ENCODE assay signal across 8 mouse cellular contexts in genomic region chr3:127552434-127552972, GRCm38 (mm10). TPM values are rescaled to one million over a fixed set of nuclear protein-coding genes. Genes with fewer than 3 reads are reported as not detected.
DNase-seq lines count a peak whose midpoint lies in the region; ATAC-seq and TF ChIP-seq lines count a peak whose summit lies in the region.

No protein-coding gene starts in this region.

- no peak overlapping the region; the same call in 1 of the 2 replicates for H3K4me2 ChIP-seq in CH12.LX (ENCODE audit: insufficient read depth, low read depth, poor library complexity, severe bottlenecking)
- peak overlapping the region; percentile 59 for H3K4me2 ChIP-seq in forebrain, embryonic 16.5 days (ENCODE audit: low read length)
- H3K4me2 ChIP-seq in limb, embryonic 14.5 days (replicated peaks; ENCODE audit: low read depth, low read length, severe bottlenecking): peak overlapping the region; percentile 59
- H3K4me2 ChIP-seq in neural tube, embryonic 13.5 days: peak overlapping the region; percentile 63

- WGBS in forebrain, embryonic 16.5 days: 7% methylated on average over 12 of the region's 13 CpGs
- WGBS in limb, embryonic 14.5 days: 6% methylated on average over 12 of the region's 13 CpGs
- 11% methylated on average over 10 of the region's 13 CpGs for WGBS in neural tube, embryonic 13.5 days

- H3K4me1 ChIP-seq in CH12.LX (ENCODE audit: control insufficient read depth in 1 of 2, insufficient read depth in 2 of 2): peaks cover 0 to 16% of the 10 kb centered on the region in 2 experiments; a peak in 2 of 4 replicates
- H3K4me1 ChIP-seq in forebrain, embryonic 16.5 days (replicated peaks; ENCODE audit: control insufficient read depth, insufficient read depth, low read length): peaks cover 8% of the 10 kb centered on the region
- peaks cover 5% of the 10 kb centered on the region; the same call in 1 of the 2 replicates for H3K4me1 ChIP-seq in limb, embryonic 14.5 days (ENCODE audit: control insufficient read depth, insufficient read depth, low read length)
- peaks cover 16% of the 10 kb centered on the region for H3K4me1 ChIP-seq in neural tube, embryonic 13.5 days (replicated peaks)

- peak; percentile 14; the same call in 1 of the 2 replicates for TF ChIP-seq EP300 in CH12.LX (IDR thresholded peaks at IDR 0.05; ENCODE audit: low read length)

- peak overlapping the region; percentile 98 for H3K9ac ChIP-seq in CH12.LX (ENCODE audit: insufficient read depth, low read depth)
- H3K9ac ChIP-seq in forebrain, embryonic 16.5 days (replicated peaks; ENCODE audit: low read depth, low read length): peak overlapping the region; percentile 75
- peak overlapping the region; percentile 75 for H3K9ac ChIP-seq in limb, embryonic 14.5 days (ENCODE audit: low read depth, low read length, severe bottlenecking)
- peak overlapping the region; percentile 77 for H3K9ac ChIP-seq in neural tube, embryonic 13.5 days

- no peak for ATAC-seq in forebrain, embryonic 16.5 days
- ATAC-seq in limb, embryonic 14.5 days (ENCODE audit: low FRiP score, low read depth): no peak
- ATAC-seq in neural tube, embryonic 13.5 days (ENCODE audit: low read depth): no peak

- in situ Hi-C loops in CH12.LX (cut with MboI; ENCODE audit: low pct_ligation_motif_present, low pct_unique_long_range_greater_than_20kb, low sequenced_read_pairs): loop anchor here (5.0 kb wide), 1 partner anchor 100 kb away; no protein-coding TSS in a partner anchor

- no peak for TF ChIP-seq RAD21 in CH12.LX (IDR thresholded peaks at IDR 0.05; ENCODE audit: low read depth, low read length)

- no peaks in the 10 kb centered on the region for H3K27me3 ChIP-seq in CH12.LX (replicated peaks)
- H3K27me3 ChIP-seq in forebrain, embryonic 16.5 days (replicated peaks; ENCODE audit: control insufficient read depth, insufficient read depth, low read length): no peaks in the 10 kb centered on the region
- no peaks in the 10 kb centered on the region for H3K27me3 ChIP-seq in limb, embryonic 14.5 days (ENCODE audit: control insufficient read depth, insufficient read depth, low read length)
- H3K27me3 ChIP-seq in neural tube, embryonic 13.5 days: no peaks in the 10 kb centered on the region

- dilution Hi-C loops in CH12.LX (cut with MboI; ENCODE audit: extremely low pct_ligation_motif_present, extremely low pct_unique_long_range_greater_than_20kb, low sequenced_read_pairs): no loop called here

- DNase-seq in cerebellum, adult 11 months: peak; percentile 11
- no peak for DNase-seq in cerebellum, adult 9-11 months
- no peak for DNase-seq in CH12.LX (ENCODE audit: extremely low read depth)
- no peak for DNase-seq in limb, embryonic 14.5 days (ENCODE audit: low spot score)
- no peak for DNase-seq in ovary, postnatal 14 days (ENCODE audit: low spot score)
- DNase-seq in right cerebral cortex, postnatal 4 days: no peak

- TF ChIP-seq CTCF in CH12.LX (conservative IDR thresholded peaks at IDR 0.05 in 1 of 2, IDR thresholded peaks at IDR 0.05 in 1 of 2; ENCODE audit: low read depth in 2 of 2, low read length in 2 of 2): no peak

- TF ChIP-seq POLR2A in CH12.LX (IDR thresholded peaks at IDR 0.05; ENCODE audit: low read depth, low read length): peak; percentile 48; the same call in 1 of the 2 replicates
- no peak for TF ChIP-seq POLR2A in limb, embryonic 14.5 days (IDR thresholded peaks at IDR 0.05; ENCODE audit: borderline replicate concordance, extremely low read depth, insufficient read depth, insufficient read length)

- peak overlapping the region; percentile 72 to 90 (median 82) for H3K4me3 ChIP-seq in CH12.LX (replicated peaks in 1 of 3; ENCODE audit: low read depth in 2 of 3, low read length in 2 of 3, poor library complexity in 1 of 3)
- H3K4me3 ChIP-seq in forebrain, embryonic 16.5 days (replicated peaks; ENCODE audit: low read length): peak overlapping the region; percentile 77
- peak overlapping the region; percentile 74 for H3K4me3 ChIP-seq in limb, embryonic 14.5 days (replicated peaks; ENCODE audit: low read length)
- peak overlapping the region; percentile 56 for H3K4me3 ChIP-seq in neural tube, embryonic 13.5 days

- H3K79me2 ChIP-seq in CH12.LX (replicated peaks; ENCODE audit: control insufficient read depth, extremely low read depth, insufficient read depth, poor library complexity, severe bottlenecking): peaks cover 22% of the 10 kb centered on the region

- H3K9me3 ChIP-seq in CH12.LX (replicated peaks; ENCODE audit: low read length): no peaks in the 10 kb centered on the region
- no peaks in the 10 kb centered on the region for H3K9me3 ChIP-seq in forebrain, embryonic 16.5 days (ENCODE audit: control insufficient read depth, low read length)
- no peaks in the 10 kb centered on the region for H3K9me3 ChIP-seq in limb, embryonic 14.5 days (ENCODE audit: control insufficient read depth, low read length)
- no peaks in the 10 kb centered on the region for H3K9me3 ChIP-seq in neural tube, embryonic 13.5 days

- H3K27ac ChIP-seq in CH12.LX (ENCODE audit: insufficient read depth, low read depth): no peak overlapping the region
- no peak overlapping the region; the same call in 1 of the 2 replicates for H3K27ac ChIP-seq in forebrain, embryonic 16.5 days (ENCODE audit: low read length)
- peak overlapping the region; percentile 93 for H3K27ac ChIP-seq in limb, embryonic 14.5 days (replicated peaks; ENCODE audit: low read depth, low read length)
- peak overlapping the region; percentile 95 for H3K27ac ChIP-seq in neural tube, embryonic 13.5 days (replicated peaks)

- H3K36me3 ChIP-seq in CH12.LX (replicated peaks in 1 of 2; ENCODE audit: control insufficient read depth in 1 of 2, insufficient read depth in 1 of 2, low read length in 1 of 2): peaks cover 15 to 20% of the 10 kb centered on the region in 2 experiments
- H3K36me3 ChIP-seq in forebrain, embryonic 16.5 days (ENCODE audit: control insufficient read depth, insufficient read depth): no peaks in the 10 kb centered on the region
- H3K36me3 ChIP-seq in limb, embryonic 14.5 days (ENCODE audit: control insufficient read depth, insufficient read depth, low read length): peaks cover 14% of the 10 kb centered on the region
- H3K36me3 ChIP-seq in neural tube, embryonic 13.5 days: 0 out of 2 replicates have a peak, but pooled peaks cover 4% of the 10 kb centered on the region

TF ChIP-seq in CH12.LX, 34 proteins besides CTCF, POLR2A, EP300 and RAD21:
- TF ChIP-seq BHLHE40 (IDR thresholded peaks at IDR 0.05; ENCODE audit: low read depth, low read length) (no peak), ELF1 (IDR thresholded peaks at IDR 0.05; ENCODE audit: low read depth, low read length) (peak; percentile 69; the same call in 1 of the 2 replicates), TCF12 (IDR thresholded peaks at IDR 0.05; ENCODE audit: low read depth, low read length) (no peak), ETS1 (conservative IDR thresholded peaks at IDR 0.05; ENCODE audit: low read depth, low read length) (no peak), MXI1 (IDR thresholded peaks at IDR 0.05; ENCODE audit: low read depth, low read length) (no peak), NELFE (IDR thresholded peaks at IDR 0.05; ENCODE audit: low read depth, low read length) (peak; percentile 71), SMC3 (IDR thresholded peaks at IDR 0.05; ENCODE audit: low read depth, low read length) (no peak), ZMIZ1 (IDR thresholded peaks at IDR 0.05; ENCODE audit: low read depth, low read length) (0 out of 2 replicates have a peak, but pooled peaks have one; percentile 17), TBP (conservative IDR thresholded peaks at IDR 0.05; ENCODE audit: low read depth, low read length) (peak; percentile 77), MAZ (IDR thresholded peaks at IDR 0.05; ENCODE audit: low read depth, low read length) (no peak)

RNA-seq across cellular contexts. Expression of gene Larp7, which starts 0.6 kb away (rescaled TPM):
- total RNA-seq in CH12.LX (2012; rRNA removed) (28.9 and 38.5 TPM in 2 replicates), CH12.LX (2014; rRNA removed) (35.5 and 42.9 TPM in 2 replicates)
- polyA plus RNA-seq in CH12.LX (2012; ENCODE audit: insufficient read length, low read depth): 70.6 and 78.8 TPM in 2 replicates
- 30.1 and 31.1 TPM in 2 replicates for polyA plus RNA-seq in forebrain, embryonic 16.5 days (2015; fragmentation: Nextera tagmentation; extraction: Ambion mirVana)
- polyA plus RNA-seq in limb, embryonic 14.5 days (2012; rRNA removed): 15.5 and 35.4 TPM in 2 replicates
- polyA plus RNA-seq in limb, embryonic 14.5 days (2014; fragmentation: Nextera tagmentation; extraction: Ambion mirVana): 49.6 and 51.1 TPM in 2 replicates
- polyA plus RNA-seq in neural tube, embryonic 13.5 days (2015; fragmentation: Nextera tagmentation; extraction: Ambion mirVana): 30.6 and 34.0 TPM in 2 replicates

RNA-seq across cellular contexts. Expression of gene Zgrf1, which starts 0.8 kb away (rescaled TPM):
- total RNA-seq in CH12.LX (2012; rRNA removed): 6.7 and 7.0 TPM in 2 replicates
- total RNA-seq in CH12.LX (2014; rRNA removed): 10.1 and 10.8 TPM in 2 replicates
- 9.7 and 10.2 TPM in 2 replicates for polyA plus RNA-seq in CH12.LX (2012; ENCODE audit: insufficient read length, low read depth)
- 4.9 and 5.2 TPM in 2 replicates for polyA plus RNA-seq in forebrain, embryonic 16.5 days (2015; fragmentation: Nextera tagmentation; extraction: Ambion mirVana)
- 12.6 and 14.1 TPM in 2 replicates for polyA plus RNA-seq in limb, embryonic 14.5 days (2012; rRNA removed)
- polyA plus RNA-seq in limb, embryonic 14.5 days (2014; fragmentation: Nextera tagmentation; extraction: Ambion mirVana): 7.6 and 8.1 TPM in 2 replicates
- 4.1 and 4.5 TPM in 2 replicates for polyA plus RNA-seq in neural tube, embryonic 13.5 days (2015; fragmentation: Nextera tagmentation; extraction: Ambion mirVana)

RNA-seq across cellular contexts. Expression of gene Ank2, which starts 53.4 kb away (rescaled TPM):
- total RNA-seq in CH12.LX (2012; rRNA removed) (7.1 and 20.9 TPM in 2 replicates), CH12.LX (2014; rRNA removed) (3.9 and 4.3 TPM in 2 replicates)
- 10.3 and 12.2 TPM in 2 replicates for polyA plus RNA-seq in CH12.LX (2012; ENCODE audit: insufficient read length, low read depth)
- 156 and 201 TPM in 2 replicates for polyA plus RNA-seq in forebrain, embryonic 16.5 days (2015; fragmentation: Nextera tagmentation; extraction: Ambion mirVana)
- 41.3 and 41.6 TPM in 2 replicates for polyA plus RNA-seq in limb, embryonic 14.5 days (2012; rRNA removed)
- 33.0 and 34.5 TPM in 2 replicates for polyA plus RNA-seq in limb, embryonic 14.5 days (2014; fragmentation: Nextera tagmentation; extraction: Ambion mirVana)
- 119 and 125 TPM in 2 replicates for polyA plus RNA-seq in neural tube, embryonic 13.5 days (2015; fragmentation: Nextera tagmentation; extraction: Ambion mirVana)

Comparison
In these comparisons a context has a peak if more than half of its experiments do, and no peak if none do; other contexts are left out.
1. H3K27ac ChIP-seq: peak in limb, embryonic 14.5 days (single experiment) and neural tube, embryonic 13.5 days (single experiment); none in CH12.LX (single experiment) and forebrain, embryonic 16.5 days (single experiment).
2. Peak in every context shown above with its lines, with median percentiles within 50 percentile points of each other: H3K4me3 ChIP-seq and H3K9ac ChIP-seq.